Mouse (Mus musculus): ENCODE measurements at regions not wholly inside any gene's neighbourhood (a gene's known extent, or its start where the extent isn't known, plus 50 kb on each side); places are given as distances from the start of the nearest gene placed in this dataset.

DNA sequence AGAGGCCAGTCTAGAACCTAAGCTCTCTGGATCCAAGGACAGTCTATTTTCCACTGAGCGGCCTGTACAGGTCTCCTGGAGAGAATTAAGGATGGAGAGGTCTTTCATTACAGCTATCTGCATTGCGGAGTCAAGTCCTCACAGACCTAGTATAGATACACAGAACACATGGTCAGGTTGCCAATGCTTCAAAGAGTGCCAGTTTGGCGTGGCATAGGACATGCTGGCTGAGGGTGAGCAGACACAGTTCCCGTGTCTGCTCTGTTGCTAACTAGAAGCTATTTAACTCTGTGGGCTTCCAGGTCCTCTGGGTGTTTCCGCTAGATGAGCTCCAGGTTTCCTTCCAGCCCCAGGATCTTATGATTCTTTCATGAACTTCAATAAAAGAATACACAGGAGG is 169.0 kb upstream of the Igfbp7 start:
- Histone ChIP-seq H3K4me3 (replicated peaks; ENCODE audit: extremely low read depth, low read depth, low read length) (no peak overlapping the region), H3K4me1 (ENCODE audit: control insufficient read depth, insufficient read depth, low read length) (no peaks in the 10 kb centered on the region)
- TF ChIP-seq CTCF (IDR thresholded peaks at IDR 0.05; ENCODE audit: insufficient read depth, low read length), result no peak
- TF ChIP-seq POLR2A (IDR thresholded peaks at IDR 0.05; ENCODE audit: borderline replicate concordance, extremely low read depth, low read depth, low read length), result no peak
- DNase-seq, result no peak
- WGBS, result 88% methylated on average over 5 of the region's 5 CpGs

DNA sequence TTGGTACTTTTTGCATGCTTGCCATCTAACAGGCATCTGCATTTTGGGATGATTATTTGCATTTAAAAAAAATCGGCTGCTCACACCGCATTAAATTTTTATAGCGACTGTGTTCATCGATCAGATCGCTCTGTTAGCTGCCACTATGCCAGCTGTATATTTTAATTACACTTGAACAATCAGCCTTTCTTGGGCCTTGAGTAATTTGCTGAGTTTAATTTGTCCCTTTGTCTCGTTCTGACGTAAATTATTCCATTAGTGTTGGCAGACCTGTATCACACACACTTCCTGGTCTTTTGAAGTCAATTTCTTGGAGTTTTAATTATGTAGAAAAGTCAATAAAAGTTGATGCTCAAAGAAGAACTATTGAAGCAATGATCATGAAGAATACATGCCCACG is 167.9 kb upstream of the Igfbp7 start:
- no peak for TF ChIP-seq CTCF (IDR thresholded peaks at IDR 0.05; ENCODE audit: insufficient read depth, low read length)
- TF ChIP-seq POLR2A (IDR thresholded peaks at IDR 0.05; ENCODE audit: borderline replicate concordance, extremely low read depth, low read depth, low read length), result no peak
- Histone ChIP-seq H3K4me1 (ENCODE audit: control insufficient read depth, insufficient read depth, low read length) (no peaks in the 10 kb centered on the region), H3K4me3 (replicated peaks; ENCODE audit: extremely low read depth, low read depth, low read length) (no peak overlapping the region)
- 82% methylated on average over 8 of the region's 8 CpGs for WGBS
- DNase-seq, result no peak

DNA sequence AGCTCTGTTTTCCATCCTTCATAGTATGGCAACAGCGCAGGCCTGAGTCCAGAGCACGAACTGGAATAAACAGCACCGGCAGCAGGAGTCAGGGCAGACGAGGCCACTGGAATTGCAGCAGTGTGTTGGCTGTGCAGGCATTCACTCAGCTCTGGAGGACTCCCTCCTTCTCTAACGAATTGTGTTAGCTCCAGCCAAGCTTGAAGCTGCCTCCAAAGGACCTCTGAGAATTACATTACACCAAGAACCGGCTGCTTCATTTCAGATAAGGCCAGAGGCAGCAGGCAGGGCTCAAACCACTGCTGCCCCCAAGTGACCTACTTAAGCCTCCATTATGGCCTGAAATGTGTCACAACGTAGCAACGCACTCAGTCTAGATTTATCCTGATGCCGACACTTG is 162.5 kb upstream of the Igfbp7 start:
- WGBS, result 60% methylated on average over 9 of the region's 9 CpGs
- TF ChIP-seq POLR2A (IDR thresholded peaks at IDR 0.05; ENCODE audit: borderline replicate concordance, extremely low read depth, low read depth, low read length) (no peak), CTCF (IDR thresholded peaks at IDR 0.05; ENCODE audit: insufficient read depth, low read length) (no peak)
- DNase-seq, result no peak
- Histone ChIP-seq H3K4me3 (replicated peaks; ENCODE audit: extremely low read depth, low read depth, low read length) (no peak overlapping the region), H3K4me1 (ENCODE audit: control insufficient read depth, insufficient read depth, low read length) (no peaks in the 10 kb centered on the region)

DNA sequence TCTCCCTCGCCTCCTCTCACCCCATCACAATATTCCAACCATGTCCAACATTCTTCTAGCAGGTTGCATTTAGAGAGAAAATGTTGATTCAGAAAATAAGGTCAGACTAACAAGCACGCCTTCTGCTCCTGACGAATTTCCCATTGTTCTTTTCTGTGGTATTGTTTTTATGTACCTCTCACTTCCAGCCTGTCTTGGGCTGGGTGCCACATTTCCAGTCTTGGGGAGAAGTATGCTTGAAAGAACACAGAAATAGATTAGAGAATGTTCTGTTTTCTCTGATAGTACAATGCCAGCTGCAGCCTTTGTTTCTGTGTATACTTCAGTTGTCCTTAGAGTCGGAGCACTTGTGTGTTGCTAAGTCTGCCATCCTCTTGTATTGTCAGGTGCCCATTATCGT is 160.3 kb upstream of the Igfbp7 start:
- no peak for DNase-seq
- Histone ChIP-seq H3K4me3 (replicated peaks; ENCODE audit: extremely low read depth, low read depth, low read length) (no peak overlapping the region), H3K4me1 (ENCODE audit: control insufficient read depth, insufficient read depth, low read length) (no peaks in the 10 kb centered on the region)
- TF ChIP-seq CTCF (IDR thresholded peaks at IDR 0.05; ENCODE audit: insufficient read depth, low read length) (no peak), POLR2A (IDR thresholded peaks at IDR 0.05; ENCODE audit: borderline replicate concordance, extremely low read depth, low read depth, low read length) (no peak)
- 55% methylated on average over 5 of the region's 5 CpGs for WGBS

DNA sequence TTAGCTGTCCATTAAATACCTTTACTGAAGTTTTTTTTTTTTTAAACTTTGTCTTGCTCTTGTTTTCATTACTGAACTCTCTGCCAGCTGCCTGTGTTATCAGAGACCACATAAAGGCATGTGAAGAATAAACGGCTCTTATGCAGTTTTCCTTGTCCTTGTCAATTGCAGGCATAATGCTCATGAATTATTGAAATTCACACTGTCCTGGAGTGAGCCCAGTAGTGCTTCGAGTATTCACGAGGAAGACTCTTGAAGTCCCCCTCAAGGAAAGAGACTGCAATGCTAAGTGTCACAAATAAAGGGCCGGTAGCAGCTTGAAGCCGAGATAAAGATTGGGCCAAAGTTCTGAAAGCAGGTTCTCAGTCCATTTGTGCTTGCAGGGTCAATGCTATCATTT is 144.7 kb upstream of the Igfbp7 start:
- DNase-seq, result no peak
- Histone ChIP-seq H3K4me3 (replicated peaks; ENCODE audit: extremely low read depth, low read depth, low read length) (no peak overlapping the region), H3K4me1 (ENCODE audit: control insufficient read depth, insufficient read depth, low read length) (no peaks in the 10 kb centered on the region)
- WGBS, result 50% methylated on average over 5 of the region's 5 CpGs
- no peak for TF ChIP-seq CTCF (IDR thresholded peaks at IDR 0.05; ENCODE audit: insufficient read depth, low read length)
- no peak for TF ChIP-seq POLR2A (IDR thresholded peaks at IDR 0.05; ENCODE audit: borderline replicate concordance, extremely low read depth, low read depth, low read length)

DNA sequence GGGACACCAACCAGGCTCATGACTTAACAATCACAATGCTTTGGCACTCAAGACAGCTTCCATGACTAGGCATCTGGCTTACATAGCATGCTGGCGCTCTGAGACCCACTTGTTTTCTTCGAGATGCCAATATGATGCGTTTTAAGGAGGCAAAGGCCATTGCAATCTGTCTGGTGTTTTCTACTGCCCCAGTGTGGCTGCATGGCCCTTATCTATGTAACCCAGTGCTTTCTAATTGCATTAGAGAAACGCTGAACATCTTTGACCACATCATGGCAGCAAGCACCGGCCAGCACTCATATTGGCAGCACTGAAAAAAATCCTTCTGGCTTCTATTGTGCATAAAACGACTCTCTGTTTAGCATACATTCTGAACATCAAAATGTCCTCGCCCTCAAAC is 144.2 kb upstream of the Igfbp7 start:
- no peaks in the 10 kb centered on the region for H3K4me1 ChIP-seq (ENCODE audit: control insufficient read depth, insufficient read depth, low read length)
- 77% methylated on average over 7 of the region's 7 CpGs for WGBS
- TF ChIP-seq POLR2A (IDR thresholded peaks at IDR 0.05; ENCODE audit: borderline replicate concordance, extremely low read depth, low read depth, low read length) (no peak), CTCF (IDR thresholded peaks at IDR 0.05; ENCODE audit: insufficient read depth, low read length) (no peak)
- DNase-seq, result no peak
- H3K4me3 ChIP-seq (replicated peaks; ENCODE audit: extremely low read depth, low read depth, low read length), result no peak overlapping the region

DNA sequence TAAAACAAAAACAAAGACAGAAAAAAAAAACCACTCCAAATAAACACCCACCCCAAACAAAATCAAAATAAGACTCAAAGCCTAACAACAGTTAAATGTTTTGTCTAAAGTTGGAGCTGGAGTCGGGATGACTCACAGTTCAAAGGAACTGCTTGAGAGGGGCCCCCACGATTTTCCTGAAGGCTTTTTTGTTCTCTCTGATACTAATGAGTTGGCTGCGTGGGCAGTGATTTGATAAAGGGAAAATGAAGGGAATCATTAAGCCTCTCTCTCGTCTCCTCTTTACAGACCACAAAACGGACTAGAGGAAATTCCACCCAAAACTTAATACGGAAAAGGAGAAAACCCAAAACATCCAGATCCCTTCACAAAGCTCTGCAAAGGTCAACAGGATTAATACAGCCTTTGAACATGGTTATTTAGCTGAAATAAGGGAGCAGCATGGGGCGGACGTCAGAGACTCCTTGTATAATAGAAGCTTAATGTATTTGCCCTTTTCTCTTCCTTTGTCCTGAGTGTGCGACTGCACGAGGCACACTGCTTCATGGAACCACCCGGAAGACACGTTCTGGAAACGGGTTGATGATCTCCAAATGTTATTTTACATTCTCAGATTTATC is 138.3 kb upstream of the Igfbp7 start:
- 57% methylated on average over 13 of the region's 13 CpGs for WGBS
- no peak for TF ChIP-seq CTCF (IDR thresholded peaks at IDR 0.05; ENCODE audit: insufficient read depth, low read length)
- no peak for TF ChIP-seq POLR2A (IDR thresholded peaks at IDR 0.05; ENCODE audit: borderline replicate concordance, extremely low read depth, low read depth, low read length)

DNA sequence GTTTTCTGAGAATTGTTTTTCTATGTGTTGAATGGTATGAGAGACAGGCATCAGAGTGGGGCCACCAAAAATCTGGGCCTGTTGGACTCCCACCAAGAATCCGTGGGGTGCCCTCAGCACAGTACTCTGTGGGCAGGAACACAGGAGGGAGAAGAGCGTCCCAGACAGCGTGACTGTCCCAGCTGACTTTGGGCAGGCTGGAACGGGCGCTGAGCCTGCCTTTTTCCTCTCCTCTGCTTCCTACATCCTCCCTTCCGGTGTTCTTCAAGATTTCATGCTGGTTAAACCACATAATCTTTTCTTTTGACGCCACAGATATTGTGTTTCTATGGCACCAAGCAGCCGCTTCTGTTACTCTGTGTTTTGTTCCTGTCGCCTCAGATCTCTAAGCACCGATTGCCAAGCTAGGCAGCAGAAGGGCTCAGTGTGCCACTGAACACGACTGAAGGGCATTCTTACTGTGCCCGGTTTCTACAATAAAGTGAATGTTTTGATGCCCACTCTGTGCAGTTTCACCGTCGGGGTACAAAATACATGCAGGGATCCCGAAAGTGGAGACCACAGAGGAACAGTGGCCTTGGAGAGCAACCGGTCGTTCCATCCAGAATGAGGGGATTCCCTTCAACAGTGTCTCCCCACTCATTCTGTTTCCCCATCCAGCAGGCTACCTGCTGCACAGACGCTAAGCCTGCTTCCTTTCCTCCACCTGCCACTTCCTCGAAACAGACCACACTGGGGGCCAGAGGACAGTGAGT is 124.6 kb upstream of the Igfbp7 start:
- no peak for DNase-seq
- TF ChIP-seq CTCF (IDR thresholded peaks at IDR 0.05; ENCODE audit: insufficient read depth, low read length), result no peak
- TF ChIP-seq POLR2A (IDR thresholded peaks at IDR 0.05; ENCODE audit: borderline replicate concordance, extremely low read depth, low read depth, low read length), result no peak
- WGBS, result 67% methylated on average over 19 of the region's 19 CpGs
- Histone ChIP-seq H3K4me1 (ENCODE audit: control insufficient read depth, insufficient read depth, low read length) (no peaks in the 10 kb centered on the region), H3K4me3 (replicated peaks; ENCODE audit: extremely low read depth, low read depth, low read length) (no peak overlapping the region)

More for the DNA sequence above, 138.3 kb upstream of the Igfbp7 start:
- Histone ChIP-seq H3K4me3 (replicated peaks; ENCODE audit: extremely low read depth, low read depth, low read length) (no peak overlapping the region), H3K4me1 (ENCODE audit: control insufficient read depth, insufficient read depth, low read length) (no peaks in the 10 kb centered on the region)
- DNase-seq, result no peak

DNA sequence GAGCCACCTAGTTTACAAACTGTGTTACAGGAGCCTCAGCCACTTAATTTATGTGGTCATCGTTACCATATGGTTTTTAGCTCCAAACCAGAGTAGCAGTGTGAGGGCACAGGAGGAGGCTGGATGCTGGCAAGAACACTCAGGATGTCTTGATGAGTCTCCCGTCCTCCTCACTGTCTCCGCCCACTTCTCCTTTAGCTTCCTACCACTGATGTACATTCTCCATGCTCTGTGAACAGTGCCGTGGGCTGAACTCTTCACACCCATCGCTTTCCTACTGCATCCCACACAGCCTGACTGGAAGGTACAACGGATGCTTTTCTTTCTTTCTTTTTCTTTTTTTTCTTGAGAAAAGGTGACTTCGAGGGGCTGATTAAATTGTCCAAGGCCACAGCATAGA is 122.5 kb upstream of the Igfbp7 start:
- Histone ChIP-seq H3K4me3 (replicated peaks; ENCODE audit: extremely low read depth, low read depth, low read length) (no peak overlapping the region), H3K4me1 (ENCODE audit: control insufficient read depth, insufficient read depth, low read length) (no peaks in the 10 kb centered on the region)
- TF ChIP-seq CTCF (IDR thresholded peaks at IDR 0.05; ENCODE audit: insufficient read depth, low read length) (no peak), POLR2A (IDR thresholded peaks at IDR 0.05; ENCODE audit: borderline replicate concordance, extremely low read depth, low read depth, low read length) (no peak)
- DNase-seq, result no peak
- 80% methylated on average over 7 of the region's 7 CpGs for WGBS

DNA sequence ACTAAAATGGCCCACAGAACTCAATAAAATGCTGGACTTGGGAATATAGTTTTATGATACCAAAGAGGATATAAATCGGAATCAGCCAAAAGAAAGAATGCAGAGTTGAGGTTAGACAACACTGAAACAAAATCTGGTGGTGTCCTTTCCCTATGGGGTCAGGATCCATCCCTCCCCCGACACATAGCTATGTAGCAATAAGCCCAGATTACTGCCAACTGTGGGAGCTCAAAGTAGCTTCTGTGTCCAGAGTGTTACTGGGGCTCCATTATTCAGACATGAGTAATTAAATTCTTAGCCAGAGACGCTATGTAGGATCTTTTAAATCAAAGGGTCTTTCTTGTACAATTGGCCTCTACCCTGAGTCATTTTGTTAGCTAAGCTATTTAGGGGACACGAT is 109.4 kb upstream of the Igfbp7 start:
- Histone ChIP-seq H3K4me3 (replicated peaks; ENCODE audit: extremely low read depth, low read depth, low read length) (no peak overlapping the region), H3K4me1 (ENCODE audit: control insufficient read depth, insufficient read depth, low read length) (no peaks in the 10 kb centered on the region)
- 79% methylated on average over 4 of the region's 4 CpGs for WGBS
- TF ChIP-seq CTCF (IDR thresholded peaks at IDR 0.05; ENCODE audit: insufficient read depth, low read length), result no peak
- no peak for TF ChIP-seq POLR2A (IDR thresholded peaks at IDR 0.05; ENCODE audit: borderline replicate concordance, extremely low read depth, low read depth, low read length)
- DNase-seq, result no peak

All from lung, adult 2 months (tissue).